Mouse (Mus musculus): ENCODE data around the gene Car7.

DNA sequence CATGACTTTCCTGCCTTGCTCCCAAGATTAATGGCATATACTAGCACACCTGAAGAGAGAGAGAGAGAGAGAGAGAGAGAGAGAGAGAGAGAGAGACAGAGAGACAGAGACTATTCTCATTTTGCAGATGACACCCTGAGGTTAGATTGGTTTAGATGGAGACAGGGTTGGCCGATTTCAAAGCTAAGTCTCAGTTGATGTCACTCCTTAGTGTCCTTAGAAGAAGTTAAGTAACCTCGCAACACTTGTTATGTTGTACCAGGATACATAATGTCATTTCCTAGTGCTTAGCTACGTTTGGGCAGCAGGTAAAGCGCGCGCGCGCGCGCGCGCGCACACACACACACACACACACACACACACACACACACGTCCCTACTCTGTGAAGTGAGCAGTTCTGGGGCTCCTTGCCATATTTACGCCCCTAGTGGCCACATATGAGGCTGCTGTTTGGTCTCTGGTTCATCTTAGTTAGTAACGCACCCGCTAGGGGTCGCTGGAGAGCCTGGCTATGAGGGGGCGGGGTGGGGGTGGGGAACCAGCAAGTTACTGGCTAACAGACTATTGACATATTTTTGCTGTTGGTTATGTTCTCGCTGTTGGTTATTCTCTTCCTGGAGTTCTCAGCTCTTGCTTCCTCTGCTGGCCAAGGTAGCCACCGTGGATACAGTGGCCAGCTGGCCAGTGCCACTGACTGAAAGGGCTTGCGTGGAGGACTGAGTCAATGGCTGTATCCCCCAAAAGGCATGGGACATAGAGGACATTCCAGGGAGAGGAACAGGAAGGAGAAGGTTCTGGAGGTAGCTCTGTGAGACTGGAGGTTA is 30.4 kb downstream of the Car7 start:
- TF ChIP-seq POLR2A (IDR thresholded peaks at IDR 0.05; ENCODE audit: low read depth, low read length) (no peak), CTCF (IDR thresholded peaks at IDR 0.05; ENCODE audit: extremely low read depth, insufficient read depth, insufficient read length, insufficient replicate concordance) (peak; percentile 93; the same call in 1 of the 2 replicates)
